Mouse (Mus musculus): ENCODE measurements around the gene Rab15.

- TF ChIP-seq MYOG (IDR thresholded peaks at IDR 0.05; ENCODE audit: control insufficient read depth in 1 of 3, insufficient read depth in 1 of 3, insufficient read length in 2 of 3, low read depth in 2 of 3) (no peak), CEBPB (IDR thresholded peaks at IDR 0.05; ENCODE audit: insufficient read depth, poor library complexity, severe bottlenecking) (no peak), POLR2A (IDR thresholded peaks at IDR 0.05; ENCODE audit: insufficient read length, low read depth) (no peak), USF1 (IDR thresholded peaks at IDR 0.05; ENCODE audit: low read depth) (no peak), MYOD1 (IDR thresholded peaks at IDR 0.05; ENCODE audit: control insufficient read depth in 1 of 3, insufficient read length in 2 of 3, low read depth in 2 of 3) (no peak), MAX (IDR thresholded peaks at IDR 0.05; ENCODE audit: low read depth) (no peak)
These were observed 17.5 kb downstream of the Rab15 start for GRCm38 (mm10) chr12:76805056-76805811.

Data from myocyte (in vitro differentiated cells).